Mouse (Mus musculus) liver, adult 2 months (tissue): ENCODE measurements around the gene Zbtb49.

Experiments used
- CTCF ChIP-seq: fragments of 200-500 bp; IDR thresholded peaks from 2 replicates; pipeline ENCODE4 v1.5.1; 2011; ENCODE audit warnings: low read depth, low read length, control low read depth
- POLR2A ChIP-seq: fragments of 200-500 bp; IDR thresholded peaks from 2 replicates; pipeline ENCODE4 v1.6.1; 2011; ENCODE audit warnings: low read length, control low read depth; ENCODE audit not compliant: insufficient read depth; ENCODE audit errors: extremely low read depth

- TF ChIP-seq CTCF = no peak
- no peak for TF ChIP-seq POLR2A
Observed at GRCm38 (mm10) chr5:38258773-38259146, 38.5 kb upstream of the Zbtb49 start.
